Mouse (Mus musculus) G1E (cell line): ENCODE measurements at regions not wholly inside any gene's neighbourhood (a gene's known extent, or its start where the extent isn't known, plus 50 kb on each side); places are given as distances from the start of the nearest gene placed in this dataset.

Experiments
- CTCF ChIP-seq: IDR thresholded peaks from 2 replicates; pipeline ENCODE4 v1.5.1; 2012; ENCODE audit warnings: low read depth, low read length, inconsistent platforms, mixed read lengths
- GATA1 ChIP-seq: IDR thresholded peaks from 2 replicates; pipeline ENCODE4 v1.6.1; 2012; ENCODE audit warnings: borderline replicate concordance, low read length, inconsistent platforms, mixed read lengths
- POLR2AphosphoS5 ChIP-seq: IDR thresholded peaks from 2 replicates; pipeline ENCODE4 v1.6.1; 2012; ENCODE audit warnings: low read depth, low read length, inconsistent platforms; ENCODE audit not compliant: insufficient replicate concordance

- TF ChIP-seq CTCF (no peak), GATA1 (no peak), POLR2AphosphoS5 (no peak)
These were observed 1426.7 kb downstream of the Slc22a22 start for GRCm38 (mm10) chr15:56050716-56051115.
